Mouse (Mus musculus): ENCODE measurements around the gene Dapk1. TPM values are rescaled to one million over a fixed set of nuclear protein-coding genes. Genes with fewer than 3 reads are reported as not detected.

Dapk1 gene
- polyA plus RNA-seq, 1 experiment from 2014 or later, result 14.8 TPM

GRCm38 (mm10) chr13:60672882-60673675 is 71.3 kb downstream of the Dapk1 start:
- DNase-seq (ENCODE audit: low spot score), result no peak
- Histone ChIP-seq H3K9ac (ENCODE audit: low read length) (no peak overlapping the region), H3K36me3 (ENCODE audit: control insufficient read depth, insufficient read depth, low read length) (no peaks in the 10 kb centered on the region), H3K27me3 (replicated peaks; ENCODE audit: control insufficient read depth, insufficient read depth, low read length) (no peaks in the 10 kb centered on the region), H3K4me3 (ENCODE audit: low read depth, low read length) (no peak overlapping the region), H3K9me3 (ENCODE audit: control insufficient read depth, low read length) (no peaks in the 10 kb centered on the region), H3K4me2 (ENCODE audit: low read length) (no peak overlapping the region), H3K27ac (ENCODE audit: low read depth) (no peak overlapping the region; the same call in 1 of the 2 replicates), H3K4me1 (replicated peaks; ENCODE audit: control insufficient read depth, insufficient read depth, low read length) (peaks cover 32% of the 10 kb centered on the region)
- 0 out of 2 replicates have a peak, but pooled peaks have one; percentile 16 for ATAC-seq (replicated peaks; ENCODE audit: low FRiP score, low TSS enrichment, low read depth)
- WGBS, result 83% methylated on average over 11 of the region's 11 CpGs

DNA sequence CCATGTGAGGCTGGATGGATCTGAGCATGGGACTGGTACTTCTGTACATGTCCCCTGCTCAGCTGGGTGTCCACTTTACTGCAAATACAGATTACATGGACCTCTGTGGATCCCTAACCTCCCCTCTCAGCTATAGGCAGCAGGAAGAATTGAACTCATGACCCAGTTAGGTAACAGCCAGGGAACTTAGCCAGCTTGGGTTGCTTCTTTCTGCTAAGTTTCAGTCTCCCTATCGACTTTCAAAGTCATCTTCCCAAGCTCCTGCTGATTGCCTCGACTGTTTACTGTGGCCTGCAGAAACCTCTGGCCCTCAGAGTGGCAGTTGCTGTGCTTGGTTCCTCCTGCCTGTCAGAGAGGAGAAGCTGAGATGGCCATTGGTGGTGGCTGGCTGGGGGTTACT is 72.6 kb downstream of the Dapk1 start:
- no peak overlapping the region for H3K4me2 ChIP-seq (ENCODE audit: low read length)

GRCm38 (mm10) chr13:60674911-60675310 is 73.2 kb downstream of the Dapk1 start:
- Histone ChIP-seq H3K4me1 (replicated peaks; ENCODE audit: control insufficient read depth, insufficient read depth, low read length) (peaks cover 31% of the 10 kb centered on the region), H3K36me3 (ENCODE audit: control insufficient read depth, insufficient read depth, low read length) (no peaks in the 10 kb centered on the region), H3K27ac (ENCODE audit: low read depth) (no peak overlapping the region), H3K4me3 (ENCODE audit: low read depth, low read length) (no peak overlapping the region), H3K27me3 (replicated peaks; ENCODE audit: control insufficient read depth, insufficient read depth, low read length) (no peaks in the 10 kb centered on the region), H3K9me3 (ENCODE audit: control insufficient read depth, low read length) (no peaks in the 10 kb centered on the region), H3K4me2 (ENCODE audit: low read length) (peak overlapping the region; percentile 31), H3K9ac (ENCODE audit: low read length) (no peak overlapping the region)
- DNase-seq (ENCODE audit: low spot score) (no peak), ATAC-seq (replicated peaks; ENCODE audit: low FRiP score, low TSS enrichment, low read depth) (peak; percentile 26; the same call in 1 of the 2 replicates)
- WGBS, result 16% methylated on average over 9 of the region's 9 CpGs

More for the DNA sequence above, 72.6 kb downstream of the Dapk1 start:
- ATAC-seq (replicated peaks; ENCODE audit: low FRiP score, low TSS enrichment, low read depth) (no peak), DNase-seq (ENCODE audit: low spot score) (no peak)
- no peaks in the 10 kb centered on the region for H3K27me3 ChIP-seq (replicated peaks; ENCODE audit: control insufficient read depth, insufficient read depth, low read length)
- no peak overlapping the region for H3K4me3 ChIP-seq (ENCODE audit: low read depth, low read length)
- peaks cover 32% of the 10 kb centered on the region for H3K4me1 ChIP-seq (replicated peaks; ENCODE audit: control insufficient read depth, insufficient read depth, low read length)
- H3K9ac ChIP-seq (ENCODE audit: low read length), result no peak overlapping the region
- no peaks in the 10 kb centered on the region for H3K9me3 ChIP-seq (ENCODE audit: control insufficient read depth, low read length)
- WGBS, result 6% methylated on average over 2 of the region's 2 CpGs
- no peak overlapping the region for H3K27ac ChIP-seq (ENCODE audit: low read depth)
- H3K36me3 ChIP-seq (ENCODE audit: control insufficient read depth, insufficient read depth, low read length), result no peaks in the 10 kb centered on the region

DNA sequence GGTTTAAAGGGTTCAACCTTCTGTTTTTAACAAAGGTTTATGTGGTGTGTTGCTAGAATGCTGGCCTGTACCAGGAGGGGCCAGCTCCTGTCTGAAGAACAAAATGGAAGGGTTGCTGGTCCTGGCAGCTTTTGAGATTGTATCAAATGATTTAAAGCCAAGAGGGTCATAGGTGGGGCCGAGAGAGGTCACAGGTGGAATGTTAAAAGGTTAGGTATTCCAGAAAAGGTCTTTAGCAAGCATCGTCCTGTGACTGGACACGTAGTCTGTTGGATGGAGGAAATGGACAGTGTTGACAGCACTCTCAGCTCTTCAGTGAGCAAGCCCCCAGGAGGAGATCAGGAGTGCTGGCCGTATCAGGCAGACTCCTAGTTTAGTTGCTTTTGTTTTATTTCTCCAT is 73.7 kb downstream of the Dapk1 start:
- Histone ChIP-seq H3K9me3 (ENCODE audit: control insufficient read depth, low read length) (no peaks in the 10 kb centered on the region), H3K27me3 (replicated peaks; ENCODE audit: control insufficient read depth, insufficient read depth, low read length) (no peaks in the 10 kb centered on the region), H3K36me3 (ENCODE audit: control insufficient read depth, insufficient read depth, low read length) (no peaks in the 10 kb centered on the region), H3K4me3 (ENCODE audit: low read depth, low read length) (no peak overlapping the region), H3K27ac (ENCODE audit: low read depth) (no peak overlapping the region), H3K4me2 (ENCODE audit: low read length) (peak overlapping the region; percentile 31; the same call in 1 of the 2 replicates), H3K9ac (ENCODE audit: low read length) (no peak overlapping the region), H3K4me1 (replicated peaks; ENCODE audit: control insufficient read depth, insufficient read depth, low read length) (peaks cover 26% of the 10 kb centered on the region)
- no peak for DNase-seq (ENCODE audit: low spot score)
- ATAC-seq (replicated peaks; ENCODE audit: low FRiP score, low TSS enrichment, low read depth), result no peak
- WGBS, result 42% methylated on average over 4 of the region's 4 CpGs

- DNase-seq (ENCODE audit: low spot score) (no peak), ATAC-seq (replicated peaks; ENCODE audit: low FRiP score, low TSS enrichment, low read depth) (no peak)
- no peak overlapping the region for H3K27ac ChIP-seq (ENCODE audit: low read depth)
- no peaks in the 10 kb centered on the region for H3K27me3 ChIP-seq (replicated peaks; ENCODE audit: control insufficient read depth, insufficient read depth, low read length)
- no peak overlapping the region for H3K9ac ChIP-seq (ENCODE audit: low read length)
- H3K9me3 ChIP-seq (ENCODE audit: control insufficient read depth, low read length), result no peaks in the 10 kb centered on the region
- 57% methylated on average over 6 of the region's 6 CpGs for WGBS
- H3K4me3 ChIP-seq (ENCODE audit: low read depth, low read length), result no peak overlapping the region
- H3K4me2 ChIP-seq (ENCODE audit: low read length), result no peak overlapping the region
- H3K36me3 ChIP-seq (ENCODE audit: control insufficient read depth, insufficient read depth, low read length), result no peaks in the 10 kb centered on the region
- peaks cover 22% of the 10 kb centered on the region for H3K4me1 ChIP-seq (replicated peaks; ENCODE audit: control insufficient read depth, insufficient read depth, low read length)
These were observed 77.2 kb downstream of the Dapk1 start for GRCm38 (mm10) chr13:60678912-60679311.

DNA sequence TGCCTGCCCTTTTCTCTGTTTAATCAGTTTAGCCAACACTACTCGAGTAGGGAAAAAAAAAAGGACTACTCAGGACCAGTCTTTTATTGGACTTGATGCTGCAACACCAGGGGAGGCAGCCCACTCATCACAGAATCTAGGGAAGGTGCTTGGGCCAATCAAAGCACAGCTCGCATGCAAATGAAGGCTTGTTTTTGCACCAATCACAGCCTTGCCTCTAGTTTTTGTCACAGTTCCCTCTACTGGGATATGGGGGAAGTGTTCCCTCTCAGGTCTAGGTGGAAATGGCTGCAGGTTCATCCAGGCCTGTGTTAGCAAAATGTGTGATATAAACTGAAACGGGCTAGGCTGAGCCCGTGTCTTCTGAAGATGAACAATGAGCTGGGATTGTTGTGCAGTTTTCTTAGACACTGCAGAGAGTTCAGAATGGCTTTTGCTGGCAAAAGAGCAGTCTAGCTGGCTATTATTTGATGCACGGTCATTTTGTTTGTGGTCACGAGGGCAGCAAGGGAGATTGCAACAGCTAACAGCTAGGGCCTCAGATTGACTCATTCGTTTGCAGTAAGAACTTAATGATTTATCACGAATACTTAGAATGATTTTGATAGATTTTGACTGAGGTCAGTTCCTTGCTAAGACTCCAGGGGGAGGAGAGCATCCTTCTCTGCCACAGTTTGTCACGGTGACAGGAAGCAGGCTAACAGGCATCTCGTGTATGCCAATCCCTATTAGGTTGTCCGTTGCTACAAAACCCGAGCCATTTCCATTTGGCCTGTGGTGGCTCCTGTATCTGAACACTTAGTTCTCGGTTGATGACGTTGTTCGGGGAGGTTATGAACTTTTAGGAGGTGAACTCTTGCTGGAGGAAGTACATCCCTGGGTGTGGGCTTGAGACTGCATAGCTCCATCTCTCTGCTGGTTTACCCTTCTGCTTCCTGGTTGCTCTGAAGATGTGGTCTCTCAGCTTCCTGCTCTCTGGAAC is 81.3 kb downstream of the Dapk1 start:
- Histone ChIP-seq H3K36me3 (ENCODE audit: control insufficient read depth, insufficient read depth, low read length) (no peaks in the 10 kb centered on the region), H3K27me3 (replicated peaks; ENCODE audit: control insufficient read depth, insufficient read depth, low read length) (no peaks in the 10 kb centered on the region), H3K4me1 (replicated peaks; ENCODE audit: control insufficient read depth, insufficient read depth, low read length) (peaks cover 43% of the 10 kb centered on the region), H3K4me2 (ENCODE audit: low read length) (no peak overlapping the region), H3K4me3 (ENCODE audit: low read depth, low read length) (no peak overlapping the region), H3K9ac (ENCODE audit: low read length) (no peak overlapping the region), H3K9me3 (ENCODE audit: control insufficient read depth, low read length) (no peaks in the 10 kb centered on the region), H3K27ac (ENCODE audit: low read depth) (no peak overlapping the region)
- ATAC-seq (replicated peaks; ENCODE audit: low FRiP score, low TSS enrichment, low read depth) (no peak), DNase-seq (ENCODE audit: low spot score) (no peak)
- 70% methylated on average over 15 of the region's 15 CpGs for WGBS

DNA sequence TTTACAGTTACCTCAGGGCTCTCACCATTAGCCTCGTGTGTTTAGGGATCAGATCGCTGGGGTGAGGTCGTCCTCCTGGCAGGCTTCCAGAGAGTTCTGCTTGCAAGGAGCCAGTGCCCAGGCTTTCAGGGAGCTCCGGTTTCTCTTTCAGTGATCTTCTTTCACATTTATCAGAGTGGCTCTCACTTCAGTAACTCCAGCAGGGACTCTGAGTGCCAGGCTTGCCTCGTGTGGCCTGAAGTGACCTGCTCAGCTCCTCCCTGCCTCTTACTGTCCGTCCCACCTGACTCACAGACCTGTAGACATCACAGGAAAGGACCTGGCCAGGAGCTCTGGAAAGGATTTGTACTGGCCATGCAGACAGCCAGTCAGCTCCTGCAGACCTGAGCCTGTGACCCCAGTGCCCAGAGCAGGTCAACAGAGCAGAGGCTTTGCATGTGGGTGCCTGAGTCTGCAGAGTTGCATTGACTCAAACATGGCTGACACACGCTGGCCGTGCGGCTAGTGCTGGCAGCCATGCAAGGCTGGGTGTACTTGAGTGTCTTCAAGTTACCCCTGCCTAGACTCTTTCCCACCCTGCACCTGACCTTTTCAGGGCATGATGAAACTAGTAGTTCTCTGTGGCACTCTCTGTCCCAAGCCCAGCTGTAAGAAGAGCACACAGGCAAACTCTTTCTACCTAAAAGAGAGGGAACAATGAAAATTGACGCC is 82.5 kb downstream of the Dapk1 start:
- no peaks in the 10 kb centered on the region for H3K36me3 ChIP-seq (ENCODE audit: control insufficient read depth, insufficient read depth, low read length)
- no peaks in the 10 kb centered on the region for H3K27me3 ChIP-seq (replicated peaks; ENCODE audit: control insufficient read depth, insufficient read depth, low read length)
- no peak overlapping the region for H3K4me2 ChIP-seq (ENCODE audit: low read length)
- no peaks in the 10 kb centered on the region for H3K9me3 ChIP-seq (ENCODE audit: control insufficient read depth, low read length)
- no peak overlapping the region for H3K27ac ChIP-seq (ENCODE audit: low read depth)
- no peak for DNase-seq (ENCODE audit: low spot score)
- ATAC-seq (replicated peaks; ENCODE audit: low FRiP score, low TSS enrichment, low read depth), result 0 out of 2 replicates have a peak, but pooled peaks have one; percentile 10
- H3K4me1 ChIP-seq (replicated peaks; ENCODE audit: control insufficient read depth, insufficient read depth, low read length), result peaks cover 43% of the 10 kb centered on the region
- WGBS, result 43% methylated on average over 10 of the region's 10 CpGs
- no peak overlapping the region for H3K4me3 ChIP-seq (ENCODE audit: low read depth, low read length)
- no peak overlapping the region for H3K9ac ChIP-seq (ENCODE audit: low read length)

DNA sequence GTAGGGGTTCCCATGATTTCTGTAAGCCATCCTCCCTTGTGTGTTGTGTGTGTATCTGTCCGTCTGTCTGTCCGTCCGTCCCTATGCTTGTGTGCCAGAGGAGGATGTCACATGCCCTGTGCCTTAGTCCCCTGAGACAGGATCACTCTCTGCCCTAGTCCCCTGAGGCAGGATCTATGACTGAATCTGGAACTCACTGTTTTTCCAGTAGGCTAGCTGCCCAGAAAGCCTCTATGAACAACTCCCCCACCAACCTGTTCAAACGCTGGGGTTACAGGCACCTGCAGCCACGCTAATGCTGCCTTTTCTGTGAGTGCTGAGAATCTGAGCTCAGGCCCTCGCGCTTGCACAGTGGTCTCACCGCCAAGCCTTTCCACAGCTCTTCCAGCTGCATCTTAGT is 83.1 kb downstream of the Dapk1 start:
- DNase-seq (ENCODE audit: low spot score) (no peak), ATAC-seq (replicated peaks; ENCODE audit: low FRiP score, low TSS enrichment, low read depth) (no peak)
- no peak overlapping the region for H3K4me2 ChIP-seq (ENCODE audit: low read length)
- WGBS, result 82% methylated on average over 8 of the region's 8 CpGs
- H3K27ac ChIP-seq (ENCODE audit: low read depth), result 0 out of 2 replicates have a peak overlapping the region, but pooled peaks have one; percentile 43
- no peaks in the 10 kb centered on the region for H3K9me3 ChIP-seq (ENCODE audit: control insufficient read depth, low read length)
- no peaks in the 10 kb centered on the region for H3K27me3 ChIP-seq (replicated peaks; ENCODE audit: control insufficient read depth, insufficient read depth, low read length)
- no peak overlapping the region for H3K4me3 ChIP-seq (ENCODE audit: low read depth, low read length)
- H3K36me3 ChIP-seq (ENCODE audit: control insufficient read depth, insufficient read depth, low read length), result no peaks in the 10 kb centered on the region
- H3K9ac ChIP-seq (ENCODE audit: low read length), result no peak overlapping the region
- H3K4me1 ChIP-seq (replicated peaks; ENCODE audit: control insufficient read depth, insufficient read depth, low read length), result peaks cover 43% of the 10 kb centered on the region
